Mouse (Mus musculus) heart, adult 2 months (tissue): Measurements from ENCODE around the gene Pip5k1c.

Source experiments
- CTCF ChIP-seq: fragments of 200-600 bp; IDR thresholded peaks from 2 replicates; pipeline ENCODE4 v1.8.1; 2022; ENCODE audit warnings: antibody characterized with exemption, mild to moderate bottlenecking, moderate library complexity
- POLR2A ChIP-seq: fragments of 200-500 bp; IDR thresholded peaks from 2 replicates; pipeline ENCODE4 v1.6.1; 2011; ENCODE audit warnings: mild to moderate bottlenecking, low read depth, low read length, control low read depth; ENCODE audit not compliant: insufficient read depth

DNA sequence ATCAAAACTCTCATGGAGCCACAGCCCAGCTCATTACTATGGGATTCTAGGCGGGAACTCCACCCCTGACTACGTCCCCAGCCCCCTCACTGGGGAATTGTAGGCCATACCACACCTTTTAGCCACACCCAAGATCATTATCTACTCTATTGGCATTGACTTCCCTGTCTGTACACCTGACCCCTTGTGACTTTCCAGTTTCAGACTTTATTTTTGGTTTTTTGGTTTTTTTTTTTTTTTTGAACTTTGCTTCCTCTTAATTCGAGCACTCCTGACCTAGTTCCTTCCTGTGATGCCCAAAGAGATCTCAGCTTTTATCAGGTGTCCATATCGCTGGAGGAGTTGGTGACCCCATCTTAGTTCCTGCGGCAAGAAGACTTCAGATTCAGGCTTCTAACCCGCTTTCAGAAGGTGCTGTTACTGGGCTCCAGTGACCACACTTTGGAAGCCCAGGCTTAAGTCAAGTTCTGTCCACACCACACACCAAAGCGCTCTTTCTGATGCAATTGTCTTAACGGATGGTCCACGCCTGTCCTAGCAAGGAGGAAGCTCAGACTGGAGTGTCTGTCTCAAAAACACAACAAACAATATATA lies 1.2 kb upstream of the Pip5k1c start, which contains the start of gene Tjp3:
- TF ChIP-seq CTCF (no peak), POLR2A (no peak)
